Mouse (Mus musculus): Measurements from ENCODE around the gene Itga11. TPM values are rescaled to one million over a fixed set of nuclear protein-coding genes. Genes with fewer than 3 reads are reported as not detected.

The Itga11 gene
- total and polyA plus RNA-seq, 3 experiments: 0.04 to 0.31 (median 0.04) TPM

- in situ Hi-C loops (cut with MboI; ENCODE audit: low pct_ligation_motif_present, low pct_unique_long_range_greater_than_20kb, low sequenced_read_pairs): no loop called here
- H3K9me3 ChIP-seq (replicated peaks; ENCODE audit: low read length): no peaks in the 10 kb centered on the region
- DNase-seq (ENCODE audit: extremely low read depth): no peak
- dilution Hi-C loops (cut with MboI; ENCODE audit: extremely low pct_ligation_motif_present, extremely low pct_unique_long_range_greater_than_20kb, low sequenced_read_pairs): no loop called here
- no peak for TF ChIP-seq SMC3 (IDR thresholded peaks at IDR 0.05; ENCODE audit: low read depth, low read length)
- no peak for TF ChIP-seq HCFC1 (IDR thresholded peaks at IDR 0.05; ENCODE audit: low read depth, low read length)
- TF ChIP-seq POLR2AphosphoS2 (IDR thresholded peaks at IDR 0.05; ENCODE audit: low read depth, low read length): no peak
- TF ChIP-seq GABPA (IDR thresholded peaks at IDR 0.05; ENCODE audit: insufficient replicate concordance, low read depth, low read length): no peak
- no peaks in the 10 kb centered on the region for H3K27me3 ChIP-seq (replicated peaks)
- no peak overlapping the region for H3K4me2 ChIP-seq (ENCODE audit: insufficient read depth, low read depth, poor library complexity, severe bottlenecking)
- no peaks in the 10 kb centered on the region for H3K4me1 ChIP-seq (ENCODE audit: control insufficient read depth in 1 of 2, insufficient read depth in 2 of 2)
- no peaks in the 10 kb centered on the region for H3K79me2 ChIP-seq (replicated peaks; ENCODE audit: control insufficient read depth, extremely low read depth, insufficient read depth, poor library complexity, severe bottlenecking)
- H3K36me3 ChIP-seq (replicated peaks in 1 of 2; ENCODE audit: control insufficient read depth in 1 of 2, insufficient read depth in 1 of 2, low read length in 1 of 2): no peaks in the 10 kb centered on the region
- no peak overlapping the region for H3K4me3 ChIP-seq (replicated peaks in 1 of 3; ENCODE audit: low read depth in 2 of 3, low read length in 2 of 3, poor library complexity in 1 of 3)
- H3K27ac ChIP-seq (ENCODE audit: insufficient read depth, low read depth): no peak overlapping the region
- no peak overlapping the region for H3K9ac ChIP-seq (ENCODE audit: insufficient read depth, low read depth)
Measured at GRCm38 (mm10) chr9:62665892-62666291, 11.7 kb upstream of the Itga11 start.

- dilution Hi-C loops (cut with MboI; ENCODE audit: extremely low pct_ligation_motif_present, extremely low pct_unique_long_range_greater_than_20kb, low sequenced_read_pairs) (no loop called here), in situ Hi-C loops (cut with MboI; ENCODE audit: low pct_ligation_motif_present, low pct_unique_long_range_greater_than_20kb, low sequenced_read_pairs) (no loop called here)
- H3K4me2 ChIP-seq (ENCODE audit: insufficient read depth, low read depth, poor library complexity, severe bottlenecking): no peak overlapping the region
- DNase-seq (ENCODE audit: extremely low read depth): no peak
- H3K36me3 ChIP-seq (replicated peaks in 1 of 2; ENCODE audit: control insufficient read depth in 1 of 2, insufficient read depth in 1 of 2, low read length in 1 of 2): no peaks in the 10 kb centered on the region
- no peaks in the 10 kb centered on the region for H3K79me2 ChIP-seq (replicated peaks; ENCODE audit: control insufficient read depth, extremely low read depth, insufficient read depth, poor library complexity, severe bottlenecking)
- no peak overlapping the region for H3K9ac ChIP-seq (ENCODE audit: insufficient read depth, low read depth)
- H3K9me3 ChIP-seq (replicated peaks; ENCODE audit: low read length): no peaks in the 10 kb centered on the region
- H3K27ac ChIP-seq (ENCODE audit: insufficient read depth, low read depth): no peak overlapping the region
- peaks cover 3% of the 10 kb centered on the region for H3K27me3 ChIP-seq (replicated peaks)
- no peaks in the 10 kb centered on the region for H3K4me1 ChIP-seq (ENCODE audit: control insufficient read depth in 1 of 2, insufficient read depth in 2 of 2)
- H3K4me3 ChIP-seq (replicated peaks in 1 of 3; ENCODE audit: low read depth in 2 of 3, low read length in 2 of 3, poor library complexity in 1 of 3): no peak overlapping the region
- TF ChIP-seq MYC (IDR thresholded peaks at IDR 0.05; ENCODE audit: low read depth, low read length) (no peak), JUN (IDR thresholded peaks at IDR 0.05; ENCODE audit: insufficient read depth, low read depth, low read length) (no peak), HCFC1 (IDR thresholded peaks at IDR 0.05; ENCODE audit: low read depth, low read length) (no peak), JUND (conservative IDR thresholded peaks at IDR 0.05; ENCODE audit: low read depth, low read length) (no peak), MAX (IDR thresholded peaks at IDR 0.05; ENCODE audit: low read length) (no peak), NELFE (IDR thresholded peaks at IDR 0.05; ENCODE audit: low read depth, low read length) (no peak), MXI1 (IDR thresholded peaks at IDR 0.05; ENCODE audit: low read depth, low read length) (no peak), PAX5 (IDR thresholded peaks at IDR 0.05; ENCODE audit: low read length) (no peak), CHD2 (IDR thresholded peaks at IDR 0.05; ENCODE audit: low read length) (no peak), POLR2AphosphoS2 (IDR thresholded peaks at IDR 0.05; ENCODE audit: low read depth, low read length) (no peak), ETS1 (conservative IDR thresholded peaks at IDR 0.05; ENCODE audit: low read depth, low read length) (no peak), USF2 (conservative IDR thresholded peaks at IDR 0.05; ENCODE audit: low read depth, low read length) (no peak), SIN3A (IDR thresholded peaks at IDR 0.05; ENCODE audit: low read length) (no peak), E2F4 (IDR thresholded peaks at IDR 0.05; ENCODE audit: insufficient replicate concordance, low read depth, low read length) (no peak), SMC3 (IDR thresholded peaks at IDR 0.05; ENCODE audit: low read depth, low read length) (no peak), BHLHE40 (IDR thresholded peaks at IDR 0.05; ENCODE audit: low read depth, low read length) (no peak), GABPA (IDR thresholded peaks at IDR 0.05; ENCODE audit: insufficient replicate concordance, low read depth, low read length) (no peak), ZKSCAN1 (IDR thresholded peaks at IDR 0.05; ENCODE audit: borderline replicate concordance, low read depth, low read length) (no peak), ELF1 (IDR thresholded peaks at IDR 0.05; ENCODE audit: low read depth, low read length) (no peak), ZC3H11A (IDR thresholded peaks at IDR 0.05; ENCODE audit: low read depth, low read length) (no peak)
Measured at GRCm38 (mm10) chr9:62668503-62668902, 9.1 kb upstream of the Itga11 start.

Measured in CH12.LX (cell line).